Mouse (Mus musculus) brown adipose tissue, adult 24 weeks (tissue): ENCODE results near the gene Cfap100. TPM values are rescaled to one million over a fixed set of nuclear protein-coding genes. Genes with fewer than 3 reads are reported as not detected.

Experiments used
- H3K27ac ChIP-seq: fragments of 200-500 bp; replicated peaks from 2 replicates; pipeline ENCODE4 v1.5.1; 2012; ENCODE audit warnings: low read depth, mild to moderate bottlenecking, low read length
- H3K4me1 ChIP-seq: fragments of 200-500 bp; 2 replicates; pipeline ENCODE4 v1.6.1; 2012; ENCODE audit warnings: low read length, mixed read lengths; ENCODE audit not compliant: control insufficient read depth, insufficient read depth, insufficient read length
- H3K4me3 ChIP-seq: fragments of 200-500 bp; 2 replicates; pipeline ENCODE4 v1.5.1; 2012; ENCODE audit warnings: low read depth, mild to moderate bottlenecking, low read length, moderate library complexity; ENCODE audit not compliant: insufficient read depth
- polyA plus RNA-seq: library from polyadenylated mRNA; stranded (reverse); fragments of >200 nt; gene quantifications from 2 replicates; pipeline ENCODE4 v1.2.4, GENCODE M21; 2012; ENCODE audit not compliant: missing spikeins, insufficient read depth, insufficient read length

Gene Cfap100
- polyA plus RNA-seq, 1 experiment: not detected

GRCm38 (mm10) chr6:90436192-90436907 lies 7.8 kb upstream of the Cfap100 start:
- Histone ChIP-seq H3K4me3 (no peak overlapping the region), H3K27ac (no peak overlapping the region), H3K4me1 (no peaks in the 10 kb centered on the region)

- Histone ChIP-seq H3K27ac (no peak overlapping the region), H3K4me3 (no peak overlapping the region), H3K4me1 (no peaks in the 10 kb centered on the region)
Measured at GRCm38 (mm10) chr6:90435195-90435618, 6.6 kb upstream of the Cfap100 start.

DNA sequence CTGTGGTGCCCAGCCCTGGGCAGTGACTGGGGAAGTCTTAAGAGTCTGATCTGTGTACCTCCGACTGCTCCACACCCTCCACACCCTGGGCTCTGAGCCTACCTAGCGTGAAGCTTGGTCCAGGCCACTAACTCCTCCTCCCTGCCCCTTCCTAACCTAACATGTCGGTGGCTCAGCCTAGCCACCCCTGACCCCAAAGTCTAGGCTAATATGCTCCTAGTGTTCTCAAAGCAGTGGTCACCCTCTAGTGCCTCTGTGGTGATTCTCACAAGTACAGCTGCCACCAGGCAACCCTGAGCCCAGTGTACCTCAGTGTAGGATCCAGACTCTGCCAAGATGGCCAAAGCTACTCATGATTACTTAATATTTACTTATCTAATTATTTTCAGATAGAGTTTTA lies 6.1 kb upstream of the Cfap100 start:
- no peaks in the 10 kb centered on the region for H3K4me1 ChIP-seq
- no peak overlapping the region for H3K4me3 ChIP-seq
- no peak overlapping the region for H3K27ac ChIP-seq

GRCm38 (mm10) chr6:90431487-90431886 lies 2.9 kb upstream of the Cfap100 start:
- no peak overlapping the region for H3K27ac ChIP-seq
- no peaks in the 10 kb centered on the region for H3K4me1 ChIP-seq
- H3K4me3 ChIP-seq: no peak overlapping the region

- Histone ChIP-seq H3K4me3 (no peak overlapping the region), H3K27ac (no peak overlapping the region), H3K4me1 (no peaks in the 10 kb centered on the region)
Measured at GRCm38 (mm10) chr6:90429911-90430310, 1.3 kb upstream of the Cfap100 start.

DNA sequence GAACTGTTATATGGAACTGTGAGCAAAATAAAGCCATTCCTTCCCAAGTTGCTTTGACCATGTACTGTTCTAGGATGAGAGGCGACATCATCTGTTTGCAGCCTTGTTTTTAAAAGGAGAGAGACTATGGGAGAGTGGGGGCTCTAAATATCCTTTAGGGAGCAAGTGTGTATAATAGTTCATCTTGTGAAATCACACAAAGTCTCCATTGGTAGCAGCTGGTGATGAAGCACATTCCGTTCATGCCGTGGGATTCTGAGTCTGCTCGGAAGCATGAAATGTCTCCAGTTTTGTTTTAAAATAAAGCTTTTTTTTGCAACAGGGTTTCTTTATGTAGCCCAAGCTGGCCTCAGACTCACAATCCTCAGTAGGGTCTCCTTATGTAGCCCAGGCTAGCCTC lies 2.6 kb downstream of the Cfap100 start:
- H3K27ac ChIP-seq: no peak overlapping the region

DNA sequence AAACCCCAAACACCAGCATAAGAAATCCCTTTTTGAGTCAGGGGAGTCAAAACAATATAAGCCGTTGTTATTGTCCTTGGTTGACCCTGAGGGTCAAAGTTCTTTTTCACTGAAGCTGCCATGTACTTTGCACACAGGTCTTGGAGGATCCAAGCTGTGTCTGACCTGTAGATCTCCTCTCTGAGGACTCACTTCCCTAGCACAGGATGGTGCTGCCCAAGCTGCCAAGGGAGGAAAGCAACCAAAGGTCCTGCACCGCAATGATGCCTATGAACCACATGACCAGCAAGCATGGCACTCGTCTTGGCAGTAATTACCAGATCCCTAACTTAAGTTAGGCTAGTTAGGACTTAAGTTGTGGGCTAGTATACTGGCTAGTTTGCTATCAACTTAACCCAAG lies 3.2 kb downstream of the Cfap100 start:
- Histone ChIP-seq H3K27ac (no peak overlapping the region), H3K4me1 (no peaks in the 10 kb centered on the region), H3K4me3 (no peak overlapping the region)

More for the DNA sequence above, 2.6 kb downstream of the Cfap100 start:
- no peaks in the 10 kb centered on the region for H3K4me1 ChIP-seq
- no peak overlapping the region for H3K4me3 ChIP-seq

DNA sequence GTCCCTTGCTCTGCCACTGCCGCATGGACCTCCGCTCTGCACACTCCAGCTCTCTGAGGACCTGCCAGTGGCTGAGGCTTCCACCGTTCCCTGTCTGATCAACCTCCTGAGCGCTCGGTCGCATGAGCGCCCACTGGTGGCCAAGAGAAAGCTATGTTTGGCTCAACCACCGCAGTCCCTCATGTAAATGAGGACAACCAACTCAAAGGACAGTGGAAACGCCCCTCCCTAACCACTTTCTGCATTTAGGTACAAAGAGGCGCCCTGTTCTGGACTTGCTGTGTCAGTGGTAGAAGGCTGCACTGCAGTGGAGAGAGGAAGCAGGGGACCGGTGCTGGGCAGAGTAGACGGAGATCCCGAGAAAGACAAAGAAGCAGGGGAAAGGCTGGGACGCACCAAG lies 6.0 kb downstream of the Cfap100 start:
- Histone ChIP-seq H3K27ac (no peak overlapping the region), H3K4me1 (no peaks in the 10 kb centered on the region), H3K4me3 (no peak overlapping the region)

- H3K4me1 ChIP-seq: no peaks in the 10 kb centered on the region
- H3K4me3 ChIP-seq: no peak overlapping the region
- H3K27ac ChIP-seq: no peak overlapping the region
Measured at GRCm38 (mm10) chr6:90411926-90412325, 16.7 kb downstream of the Cfap100 start.

DNA sequence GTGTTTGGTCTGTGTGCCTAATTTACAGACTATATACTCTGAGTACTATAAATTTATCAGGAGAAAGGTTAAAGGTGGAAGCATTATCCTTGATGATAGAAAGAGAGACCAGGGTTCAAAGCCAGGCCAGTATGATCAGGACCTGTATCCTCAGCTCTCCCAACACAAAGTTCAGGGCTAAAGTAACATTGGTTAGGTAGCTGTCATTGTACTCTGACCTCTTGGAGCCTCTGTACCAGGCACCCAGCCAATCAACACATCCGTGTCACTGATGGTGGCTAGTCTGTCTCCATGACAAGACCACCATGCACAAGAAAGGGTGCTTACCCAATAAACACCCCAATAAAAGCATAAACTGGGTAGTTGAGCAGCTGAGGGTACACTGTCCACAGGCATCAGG lies 17.6 kb downstream of the Cfap100 start:
- Histone ChIP-seq H3K4me3 (no peak overlapping the region), H3K27ac (no peak overlapping the region), H3K4me1 (no peaks in the 10 kb centered on the region)

DNA sequence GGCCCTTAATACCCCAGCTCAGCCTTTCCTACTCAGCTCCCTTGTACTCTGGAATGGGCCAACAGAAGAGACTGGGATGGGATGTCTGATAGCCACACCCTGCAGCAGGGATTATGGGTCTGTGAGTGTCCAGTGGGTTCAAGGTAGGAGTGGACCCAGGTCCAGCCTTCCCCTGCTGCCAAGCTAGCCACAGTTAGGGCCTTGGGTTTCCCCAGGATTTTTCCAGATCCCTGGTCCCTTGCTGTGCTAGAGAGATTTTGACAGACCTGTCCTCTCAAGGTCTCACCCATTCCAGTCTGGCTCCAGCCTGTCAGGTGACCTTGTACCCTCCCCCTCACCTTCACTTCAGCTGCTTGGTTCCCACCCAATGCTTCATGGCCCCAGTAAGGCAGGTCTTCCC lies 20.0 kb downstream of the Cfap100 start:
- Histone ChIP-seq H3K27ac (no peak overlapping the region), H3K4me1 (no peaks in the 10 kb centered on the region), H3K4me3 (no peak overlapping the region)

DNA sequence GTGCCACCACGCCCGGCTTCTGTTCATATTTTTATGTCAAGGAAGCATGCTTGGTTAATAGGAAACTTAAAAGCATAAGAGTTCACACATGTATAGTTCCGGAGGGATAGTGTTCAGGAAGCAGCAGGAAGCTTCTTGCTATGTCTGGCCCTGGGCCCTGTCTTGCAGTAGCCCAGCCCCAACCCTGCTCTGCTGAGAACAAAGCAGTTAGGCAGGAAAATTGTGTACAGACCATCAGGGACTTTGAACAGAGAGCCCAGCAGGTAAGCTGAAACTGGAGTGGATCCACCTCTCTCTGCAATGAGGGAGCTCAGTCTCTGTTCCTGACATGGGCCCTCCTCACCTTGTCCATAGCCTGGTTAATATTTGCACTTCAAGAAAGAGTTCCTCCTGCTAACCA lies 31.3 kb downstream of the Cfap100 start:
- no peak overlapping the region for H3K27ac ChIP-seq
- no peak overlapping the region for H3K4me3 ChIP-seq
- H3K4me1 ChIP-seq: no peaks in the 10 kb centered on the region

GRCm38 (mm10) chr6:90395751-90396150 lies 32.8 kb downstream of the Cfap100 start:
- H3K27ac ChIP-seq: no peak overlapping the region
- no peaks in the 10 kb centered on the region for H3K4me1 ChIP-seq
- H3K4me3 ChIP-seq: no peak overlapping the region

GRCm38 (mm10) chr6:90393948-90394347 lies 34.6 kb downstream of the Cfap100 start:
- no peak overlapping the region for H3K27ac ChIP-seq
- H3K4me1 ChIP-seq: no peaks in the 10 kb centered on the region
- no peak overlapping the region for H3K4me3 ChIP-seq

DNA sequence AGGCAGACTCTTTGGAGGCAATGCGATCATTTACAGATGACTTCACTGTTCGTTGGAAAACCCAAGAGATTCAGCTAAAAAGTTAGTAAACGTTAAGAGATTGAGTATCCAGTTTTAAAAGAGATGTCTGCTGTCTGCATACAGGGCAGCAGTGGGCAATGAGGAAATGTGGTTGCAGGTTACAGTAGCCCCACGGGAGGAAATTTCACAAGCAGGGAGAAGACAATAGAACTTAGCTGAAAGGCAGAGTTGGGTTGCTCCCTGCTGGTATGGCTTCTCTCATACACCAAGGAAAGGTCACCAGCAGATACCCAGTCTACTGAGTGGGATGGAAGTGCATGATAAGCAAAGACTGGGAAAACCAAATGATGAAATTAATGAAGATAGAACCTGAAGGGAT lies 38.0 kb downstream of the Cfap100 start:
- Histone ChIP-seq H3K27ac (no peak overlapping the region), H3K4me1 (no peaks in the 10 kb centered on the region), H3K4me3 (no peak overlapping the region)

DNA sequence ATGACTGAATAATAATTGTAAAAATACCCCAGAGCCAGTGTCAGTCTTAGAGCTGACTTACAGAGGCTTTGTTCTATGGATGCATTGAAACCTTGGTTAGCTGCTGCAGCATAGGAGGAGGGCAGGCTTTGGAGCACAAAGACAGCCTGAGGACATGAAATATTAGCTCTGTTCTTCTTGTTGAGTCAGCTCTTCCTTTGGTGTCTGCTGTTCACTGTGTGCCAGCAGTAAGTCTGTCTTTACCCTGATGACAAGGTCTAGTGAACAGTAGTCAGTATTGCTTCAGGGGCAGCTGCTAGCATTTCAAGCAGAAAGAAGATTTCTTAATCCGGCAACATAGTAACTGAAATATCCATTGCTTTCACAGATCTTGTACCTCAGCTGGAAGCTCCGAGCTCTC lies 47.1 kb downstream of the Cfap100 start:
- H3K27ac ChIP-seq: no peak overlapping the region
- H3K4me1 ChIP-seq: no peaks in the 10 kb centered on the region
- no peak overlapping the region for H3K4me3 ChIP-seq
